ENCODE assay signal across 9 mouse cellular contexts in the genomic region with DNA sequence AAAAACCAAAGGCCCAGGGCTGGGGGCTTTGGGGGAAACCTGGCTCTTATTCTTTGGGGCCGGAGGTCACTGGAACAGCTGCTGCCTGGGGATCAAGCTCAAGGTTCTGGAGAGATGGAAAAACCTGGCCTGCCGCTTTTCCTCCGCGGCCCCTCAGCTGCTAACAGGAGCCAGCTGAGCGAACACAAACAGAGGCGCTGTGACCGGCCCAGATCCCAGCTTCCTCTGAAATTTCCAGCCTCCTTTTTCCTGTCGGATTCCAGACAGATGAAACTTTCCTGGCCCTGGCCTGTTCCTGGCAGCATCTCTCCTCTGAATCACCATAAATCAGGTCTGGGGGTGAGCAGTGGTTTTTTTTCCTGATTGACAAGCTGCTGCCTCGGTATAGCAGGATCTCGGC. TPM values are rescaled to one million over a fixed set of nuclear protein-coding genes. Genes with fewer than 3 reads are reported as not detected.
A peak's percentile ranks its signal among the peaks of the same experiment; 100 is the strongest.
DNase-seq lines count a peak whose midpoint lies in the region; ATAC-seq lines count a peak whose summit lies in the region.
"Had no signal": no experiment of that assay in that cellular context is flagged by ENCODE, and none has a peak within 500 bp of the region (broad histone marks: within the 10 kb centered on the region; RNA-seq: fewer than 3 reads in every experiment).

No protein-coding gene starts in this region.

- H3K4me1 ChIP-seq in midbrain, embryonic 14.5 days (ENCODE audit: control insufficient read depth, insufficient read depth, low read length), result 0 out of 2 replicates have a peak, but pooled peaks cover 3% of the 10 kb centered on the region
- H3K4me1 ChIP-seq: liver, embryonic 13.5 days had no signal

- H3K27ac ChIP-seq in midbrain, embryonic 14.5 days (replicated peaks; ENCODE audit: low read depth, low read length), result no peak overlapping the region
- H3K27ac ChIP-seq: liver, embryonic 13.5 days had no signal

- H3K4me3 ChIP-seq in midbrain, embryonic 14.5 days (replicated peaks; ENCODE audit: low read depth, low read length), result no peak overlapping the region
- H3K4me3 ChIP-seq: liver, embryonic 13.5 days had no signal

- no peak overlapping the region for H3K4me2 ChIP-seq in midbrain, embryonic 14.5 days (ENCODE audit: low read length)
- H3K4me2 ChIP-seq: liver, embryonic 13.5 days had no signal

- intact Hi-C loops in left cerebral cortex, postnatal 36 days (cut with DNase I), result no loop called here

- peak; percentile 21 for DNase-seq in ovary, postnatal 36 days (ENCODE audit: low spot score)
- DNase-seq in ovary, adult 18-20 months (ENCODE audit: low spot score), result no peak
- DNase-seq in heart, adult 18-20 months, result peak; percentile 72 to 85
- DNase-seq in kidney, adult 18-20 months, result peak; percentile 28
- peak; percentile 45 for DNase-seq in midbrain, embryonic 14.5 days
- no peak for DNase-seq in thymus, postnatal 14 days
- DNase-seq in left cerebral cortex, postnatal 36 days (ENCODE audit: low spot score in 2 of 2), result no peak
- no peak for DNase-seq in spleen, postnatal 10 days (ENCODE audit: low spot score in 2 of 2)
- DNase-seq: liver, embryonic 13.5 days had no signal

- ATAC-seq in midbrain, embryonic 14.5 days (ENCODE audit: low FRiP score, low TSS enrichment), result no peak

- H3K9ac ChIP-seq in midbrain, embryonic 14.5 days (replicated peaks; ENCODE audit: low read length), result 0 out of 2 replicates have a peak overlapping the region, but pooled peaks have one; percentile 16
- H3K9ac ChIP-seq: liver, embryonic 13.5 days had no signal

- no peaks in the 10 kb centered on the region for H3K27me3 ChIP-seq in midbrain, embryonic 14.5 days (ENCODE audit: control insufficient read depth, insufficient read depth, low read length)

- 11% methylated on average over 10 of the region's 10 CpGs for WGBS in midbrain, embryonic 14.5 days

- no peaks in the 10 kb centered on the region for H3K9me3 ChIP-seq in midbrain, embryonic 14.5 days (ENCODE audit: control insufficient read depth, low read length)
- H3K9me3 ChIP-seq: liver, embryonic 13.5 days had no signal

- H3K36me3 ChIP-seq in midbrain, embryonic 14.5 days (ENCODE audit: control insufficient read depth, insufficient read depth, low read length), result no peaks in the 10 kb centered on the region
- H3K36me3 ChIP-seq: liver, embryonic 13.5 days had no signal

RNA-seq across cellular contexts. Expression of a gene that starts 44.9 kb away (rescaled TPM):
- under 1 TPM; 0.21 to 0.32 TPM for total RNA-seq in heart, adult 18-20 months (2021)
- 4.0 and 6.9 TPM in 2 replicates for polyA plus RNA-seq in midbrain, embryonic 14.5 days (2014; fragmentation: Nextera tagmentation; extraction: Ambion mirVana)
- 10 to 100 TPM; 13.9 to 20.3 TPM for total RNA-seq in left cerebral cortex, postnatal 36 days (2021)

Comparison
In these comparisons a context has a peak if more than half of its experiments do, and no peak if none do; other contexts are left out.
1. DNase-seq: peak in ovary, postnatal 36 days (single experiment), heart, adult 18-20 months (2 of 2), kidney, adult 18-20 months (single experiment) and midbrain, embryonic 14.5 days (single experiment); none in ovary, adult 18-20 months (single experiment), thymus, postnatal 14 days (single experiment), left cerebral cortex, postnatal 36 days (0 of 2) and spleen, postnatal 10 days (0 of 2).
2. RNA of a gene that starts 44.9 kb away (total RNA-seq): 13.9 to 20.3 TPM in left cerebral cortex, postnatal 36 days; 0.21 to 0.32 TPM in heart, adult 18-20 months; every median in the first group is over 10 times any median in the second.